Mouse (Mus musculus): ENCODE measurements around the gene Insc.

- TF ChIP-seq GATA1 (IDR thresholded peaks at IDR 0.05; ENCODE audit: borderline replicate concordance, low read length), result no peak
- TF ChIP-seq FLI1 (IDR thresholded peaks at IDR 0.05; ENCODE audit: low read length), result no peak
Observed at GRCm38 (mm10) chr7:114802576-114802975, 59.1 kb downstream of the Insc start.
